Mouse (Mus musculus) adrenal gland, postnatal 25 days (tissue): ENCODE measurements around the gene Trim16. TPM values are rescaled to one million over a fixed set of nuclear protein-coding genes. Genes with fewer than 3 reads are reported as not detected.

Source experiments
- DNase-seq: peaks from one replicate; pipeline ENCODE4 v3.0.0; 2021; ENCODE audit warnings: mixed read lengths
- long read RNA-seq: library from polyadenylated mRNA; stranded (forward); transcript quantifications from one replicate; pipeline ENCODE4 v2.0.0, GENCODE M21; 2021
- total RNA-seq: library from RNA; stranded (reverse); gene quantifications from 2 replicates; pipeline ENCODE4 v1.2.3, GENCODE M21; 2021

Gene Trim16
- total RNA-seq, result 5.9 and 6.4 TPM in 2 replicates
- long read RNA-seq, transcript Trim16-201 (6 exons, 3,906 nt), result major isoform, 10 of 16 reads
- long read RNA-seq, partial matches to known transcripts, result 1 of 16 reads
- long read RNA-seq, other reads (novel, unspliced or antisense), result 3 of 16 reads

DNA sequence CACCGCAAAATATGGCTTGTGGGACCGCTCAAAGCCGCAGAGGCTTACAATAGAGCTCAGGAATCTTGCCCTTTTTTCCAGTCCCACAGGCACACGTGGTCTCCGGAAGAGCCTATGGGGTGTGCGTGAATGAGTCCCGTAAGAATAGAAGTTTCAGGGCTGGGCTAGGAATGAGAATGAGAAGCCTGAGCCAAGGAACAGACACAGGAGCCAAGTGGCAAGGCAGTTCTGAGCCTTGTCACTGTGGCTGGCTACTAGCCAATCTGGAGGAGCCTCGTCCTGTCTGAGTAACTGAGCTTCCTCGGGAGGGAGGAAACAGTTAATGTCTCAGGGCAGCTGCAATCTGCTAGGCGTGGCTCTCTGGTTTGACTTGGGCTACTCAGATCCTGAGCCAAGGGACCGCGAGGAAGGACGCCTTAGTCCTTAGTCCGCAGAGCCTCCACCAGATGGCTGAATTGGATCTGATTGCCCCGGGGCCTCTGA, at the start of gene Trim16:
Gene Trim16, plus strand, starts transcription at position 173 of the 483 bp plus-strand sequence.
- peak; percentile 58 for DNase-seq

DNA sequence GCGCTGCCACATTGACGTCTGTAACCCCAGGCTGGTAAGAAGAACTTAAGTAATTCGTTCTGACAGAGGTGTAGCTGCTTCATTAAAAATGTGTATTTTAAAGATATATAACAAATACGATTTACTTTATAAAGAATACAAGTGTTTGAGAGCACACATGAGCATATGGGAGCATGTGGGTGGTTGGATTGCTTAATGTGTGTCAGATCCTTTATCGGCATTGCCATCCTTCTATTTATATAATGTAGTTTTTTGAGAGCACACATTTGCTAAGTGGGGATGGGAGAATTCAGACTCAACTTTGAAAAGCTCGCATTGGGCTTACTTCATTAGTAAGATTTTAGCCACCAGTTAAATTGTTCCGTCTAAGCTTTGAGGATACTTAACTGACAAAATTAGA, 43.5 kb upstream of the Trim16 start:
- no peak for DNase-seq

DNA sequence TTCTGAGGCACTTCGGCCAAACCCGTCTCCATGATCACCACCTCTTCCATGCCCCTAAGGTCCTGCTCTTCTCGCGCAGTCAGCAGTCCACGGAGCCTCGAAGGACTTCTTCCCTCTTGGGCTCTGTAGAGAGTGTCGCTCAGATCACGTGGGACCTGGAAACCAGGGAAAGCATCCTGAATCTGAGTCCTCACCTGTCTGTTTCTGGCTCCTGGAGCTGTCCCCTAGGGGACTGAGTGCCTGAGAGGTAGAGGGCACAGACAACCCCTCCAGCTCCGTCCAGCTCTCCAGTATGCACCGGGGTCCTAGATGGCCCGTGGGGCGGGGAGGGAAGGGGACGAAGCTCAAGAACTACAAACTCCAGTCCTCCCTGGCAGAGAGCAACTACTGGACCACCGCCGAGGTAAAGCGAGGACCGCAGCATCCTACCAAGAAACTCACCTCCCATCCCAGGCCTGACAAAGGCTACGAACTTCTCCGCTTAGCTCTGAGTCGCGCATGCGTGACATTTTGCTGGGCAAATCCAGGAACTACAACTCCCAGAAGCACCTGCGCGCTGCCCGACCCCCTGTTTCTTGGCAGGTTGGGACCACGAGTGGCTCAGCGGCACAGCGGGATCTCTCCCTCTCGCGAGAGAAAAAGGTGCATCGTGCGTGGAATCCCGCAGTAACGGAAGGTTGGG, 31.0 kb upstream of the Trim16 start, which contains the start of gene Zfp286:
Gene Zfp286, minus strand, starts transcription at position 528 of the 682 bp plus-strand sequence.
- DNase-seq, result peak; percentile 72

DNA sequence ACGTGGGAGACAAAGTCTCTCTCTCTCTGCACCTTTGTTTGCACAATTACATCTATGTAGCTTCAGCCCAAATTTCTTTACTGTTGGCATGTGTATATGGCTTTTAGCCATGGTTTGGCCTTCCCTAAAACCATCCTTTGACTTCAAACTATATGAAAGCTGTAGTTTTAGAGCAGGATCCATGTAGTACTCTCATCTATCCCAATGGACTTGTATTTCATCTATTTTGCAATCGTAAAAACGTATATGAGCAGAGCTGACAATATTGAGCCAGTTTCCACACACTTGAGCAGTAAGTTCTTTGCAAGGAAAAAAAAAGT, 30.5 kb upstream of the Trim16 start:
- no peak for DNase-seq

DNA sequence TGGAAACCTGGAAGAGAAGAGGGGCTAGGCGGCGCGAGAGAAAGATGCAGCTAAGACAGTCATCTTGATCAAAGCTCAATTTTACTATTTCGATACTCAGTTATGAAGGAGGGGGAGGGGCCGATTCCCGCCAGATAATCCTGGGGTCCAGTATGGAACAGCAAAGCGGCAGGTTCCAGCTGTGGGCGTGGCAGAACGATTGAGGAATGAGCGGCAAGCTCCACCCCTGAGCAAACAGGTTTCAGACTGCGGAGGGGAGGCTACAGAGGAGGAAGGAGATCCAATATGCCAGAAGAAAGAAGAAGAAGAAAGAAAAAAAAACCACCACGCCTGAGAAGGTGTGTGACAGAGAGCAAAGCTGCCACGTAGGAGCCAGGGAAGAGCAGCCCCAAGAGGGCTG, 15.9 kb upstream of the Trim16 start:
- DNase-seq, result no peak

DNA sequence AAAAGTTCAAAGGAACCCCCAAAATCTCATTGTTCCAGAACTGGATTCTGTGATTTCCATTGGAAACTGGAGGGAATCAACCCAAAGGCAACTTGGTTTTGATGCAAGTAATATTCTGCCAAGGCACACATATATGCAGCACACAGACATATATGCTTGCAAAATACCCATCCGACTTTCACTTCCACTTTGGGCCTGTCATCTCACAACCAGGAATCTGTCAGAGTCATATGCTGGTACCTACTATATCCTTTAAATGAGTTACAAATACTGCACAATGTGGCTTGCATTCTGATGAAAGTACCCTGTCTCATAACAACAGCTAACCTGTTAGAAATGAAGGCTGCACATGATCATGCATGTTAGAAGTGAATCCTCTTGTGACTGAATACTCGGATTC, 12.1 kb upstream of the Trim16 start:
- no peak for DNase-seq

DNA sequence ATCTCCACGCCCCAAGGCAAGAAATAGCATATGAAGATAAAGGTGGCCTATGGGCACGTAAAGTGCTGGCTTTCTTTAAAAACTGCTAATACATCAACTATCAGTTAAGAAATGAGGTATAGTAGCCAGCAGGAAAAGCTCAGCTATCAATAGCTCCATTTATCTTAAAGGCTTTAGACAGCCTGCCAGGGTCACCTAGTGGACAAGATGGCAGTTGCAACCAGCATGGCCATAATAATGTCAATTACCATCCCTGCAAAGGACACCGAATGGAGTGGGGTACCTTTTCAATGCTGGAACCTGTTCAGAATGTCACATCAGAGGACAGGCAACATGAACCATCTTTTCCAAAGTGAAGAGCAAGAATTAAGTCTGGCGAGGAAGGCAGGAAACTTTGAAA, 10.8 kb upstream of the Trim16 start:
- DNase-seq, result no peak

DNA sequence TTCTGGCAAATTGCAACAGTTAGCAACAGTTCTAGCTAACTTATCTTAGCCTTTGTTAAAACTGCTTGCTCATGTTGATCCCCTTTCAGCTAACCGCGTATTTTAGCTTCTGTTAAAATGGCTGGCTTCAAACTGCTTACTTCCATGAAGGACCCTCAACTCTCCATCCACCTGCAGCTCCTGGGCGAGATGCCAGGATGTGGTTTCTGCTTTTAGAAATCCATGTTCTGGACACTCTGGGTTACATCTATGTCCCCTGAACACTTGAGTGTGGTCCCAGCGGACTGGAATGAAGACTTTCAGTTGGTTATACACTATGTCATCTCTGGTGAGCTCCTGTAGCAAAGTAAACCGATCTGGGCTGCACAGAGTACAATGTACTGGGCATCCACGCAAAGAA, 7.8 kb upstream of the Trim16 start:
- DNase-seq, result no peak

DNA sequence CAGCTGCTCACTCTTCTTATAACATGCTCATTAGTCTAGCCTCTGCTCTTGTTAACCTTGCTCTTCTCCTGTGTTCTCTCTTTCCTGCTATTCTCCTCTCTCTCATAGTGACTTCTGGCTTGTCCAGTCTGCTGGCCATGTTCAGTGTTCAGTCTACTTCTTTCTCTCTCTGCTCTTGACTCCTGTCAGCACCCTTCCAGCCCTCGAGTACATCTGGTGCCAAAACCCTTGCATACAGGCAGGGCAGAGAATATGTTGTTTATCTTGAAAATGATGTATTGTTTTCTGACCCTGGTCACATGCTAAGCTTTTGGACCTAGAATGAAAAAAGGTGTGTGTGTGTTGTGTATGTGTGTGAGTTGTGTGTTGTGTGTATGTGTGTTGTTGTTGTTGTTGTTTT, 6.5 kb upstream of the Trim16 start:
- no peak for DNase-seq

DNA sequence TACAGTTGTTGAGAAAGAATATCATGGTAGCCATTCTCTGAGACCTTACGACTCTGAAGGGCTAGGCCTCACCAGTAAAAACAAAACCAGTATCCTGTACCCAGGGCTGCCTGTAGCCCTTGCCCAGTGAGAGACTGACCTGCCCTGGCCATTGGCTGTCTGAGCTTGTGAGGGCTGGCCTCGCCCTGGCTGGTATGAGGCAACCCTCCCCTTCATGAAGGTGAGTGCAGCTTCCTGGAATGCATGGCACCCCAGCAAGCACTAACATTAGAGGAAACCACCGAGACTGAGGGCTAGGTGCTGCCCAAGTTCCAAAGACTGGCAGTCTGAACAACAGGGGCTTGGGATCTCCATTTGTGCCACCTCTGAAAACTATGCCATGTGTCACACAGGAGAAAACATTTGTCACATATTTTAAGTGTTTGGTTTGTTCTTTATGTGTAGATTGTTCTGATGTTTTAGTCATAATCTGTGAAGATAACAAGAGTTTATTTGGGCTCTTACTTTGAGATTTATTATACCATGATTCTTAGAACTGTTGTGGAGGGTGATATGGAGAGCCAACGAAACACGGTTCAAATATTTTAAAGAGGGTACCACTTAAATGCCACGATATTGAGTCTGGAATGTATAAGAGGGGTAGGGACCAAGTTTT, 5.9 kb upstream of the Trim16 start:
- no peak for DNase-seq

DNA sequence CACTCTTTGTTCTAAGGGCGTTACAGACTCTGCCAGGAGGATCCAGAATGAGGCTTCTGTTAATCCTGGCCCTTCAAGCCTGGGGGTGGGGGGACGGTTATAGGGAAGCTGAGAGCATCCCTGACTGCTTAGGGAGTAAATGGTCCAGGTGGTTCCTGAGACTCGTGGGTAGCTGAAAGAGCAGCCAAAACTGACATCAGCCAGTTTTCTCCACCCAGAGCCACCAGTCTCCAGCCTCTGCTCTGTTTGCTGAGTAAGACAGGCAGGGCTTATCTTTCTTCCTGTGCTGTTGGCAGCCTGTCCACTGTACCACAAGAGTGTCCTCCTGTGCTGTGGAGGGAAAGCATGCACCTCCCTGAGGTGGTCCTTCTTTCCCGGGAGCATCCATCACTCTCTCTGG, 5.4 kb upstream of the Trim16 start:
- no peak for DNase-seq

DNA sequence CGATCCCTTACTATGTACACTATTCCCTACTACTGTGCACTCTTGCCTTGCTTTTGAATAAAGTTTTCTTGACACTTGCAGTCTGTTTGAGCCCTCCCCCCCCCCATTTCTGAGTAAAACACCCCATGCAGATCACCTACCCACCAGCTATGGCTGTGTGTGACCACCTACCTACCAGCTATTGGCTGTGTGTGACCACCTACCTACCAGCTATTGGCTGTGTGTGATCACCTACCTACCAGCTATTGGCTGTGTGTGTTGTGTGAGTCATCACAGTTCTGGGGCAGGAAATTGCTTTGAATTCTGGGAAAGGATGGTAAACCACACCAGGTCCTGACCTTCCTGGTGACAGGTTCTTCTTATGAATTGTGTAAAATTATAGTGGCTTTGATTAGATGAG, 4.6 kb upstream of the Trim16 start:
- no peak for DNase-seq

DNA sequence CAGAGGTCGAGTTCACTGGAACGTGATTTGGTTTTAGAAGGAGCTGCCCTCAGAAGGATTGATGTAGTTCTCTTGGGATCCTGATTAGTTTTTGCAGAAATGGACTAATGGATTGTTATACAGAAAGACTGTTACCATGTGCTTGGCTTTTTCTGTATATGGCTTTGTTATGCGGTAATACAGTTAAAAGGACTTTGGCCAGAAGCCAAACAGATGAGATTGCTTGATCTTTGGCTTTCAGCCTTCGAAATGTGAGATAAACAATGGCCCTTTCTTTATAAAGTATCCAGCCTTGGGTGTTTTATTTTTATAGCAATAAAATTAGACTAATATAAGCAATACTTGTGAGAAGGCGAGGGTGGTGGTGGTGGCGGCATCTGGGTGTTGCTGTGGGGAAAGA, 3.4 kb upstream of the Trim16 start:
- DNase-seq, result no peak

DNA sequence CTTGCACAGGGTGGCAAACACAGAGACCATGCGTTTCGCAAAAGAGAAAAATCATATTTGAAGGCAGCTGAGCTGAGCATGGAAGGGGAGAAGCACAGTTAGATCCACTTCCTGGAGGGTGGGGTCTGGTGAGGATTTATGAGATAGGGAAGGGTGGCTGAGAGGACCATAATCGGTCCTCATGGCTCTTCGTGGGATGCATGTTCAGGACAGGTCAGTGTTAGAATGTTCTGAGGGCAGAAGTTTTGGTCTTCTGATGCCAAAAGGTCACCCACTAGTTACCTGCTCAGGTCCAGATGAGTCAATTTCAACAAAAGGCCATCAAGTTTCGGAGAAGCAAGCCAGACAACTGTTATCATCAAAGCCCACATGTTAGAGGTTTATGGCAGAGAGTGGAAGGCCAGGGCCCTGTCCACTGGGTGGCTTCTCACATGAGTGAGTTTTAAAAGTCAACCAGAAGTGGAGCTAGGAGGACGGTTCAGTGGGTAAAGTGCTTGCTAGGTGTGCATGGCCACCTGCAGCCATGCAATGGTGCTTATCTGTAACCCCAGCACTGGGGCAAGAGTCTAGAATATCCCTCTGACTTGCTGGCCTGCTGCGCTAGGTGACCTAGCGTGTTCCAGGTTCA, 858 bp upstream of the Trim16 start:
- no peak for DNase-seq

DNA sequence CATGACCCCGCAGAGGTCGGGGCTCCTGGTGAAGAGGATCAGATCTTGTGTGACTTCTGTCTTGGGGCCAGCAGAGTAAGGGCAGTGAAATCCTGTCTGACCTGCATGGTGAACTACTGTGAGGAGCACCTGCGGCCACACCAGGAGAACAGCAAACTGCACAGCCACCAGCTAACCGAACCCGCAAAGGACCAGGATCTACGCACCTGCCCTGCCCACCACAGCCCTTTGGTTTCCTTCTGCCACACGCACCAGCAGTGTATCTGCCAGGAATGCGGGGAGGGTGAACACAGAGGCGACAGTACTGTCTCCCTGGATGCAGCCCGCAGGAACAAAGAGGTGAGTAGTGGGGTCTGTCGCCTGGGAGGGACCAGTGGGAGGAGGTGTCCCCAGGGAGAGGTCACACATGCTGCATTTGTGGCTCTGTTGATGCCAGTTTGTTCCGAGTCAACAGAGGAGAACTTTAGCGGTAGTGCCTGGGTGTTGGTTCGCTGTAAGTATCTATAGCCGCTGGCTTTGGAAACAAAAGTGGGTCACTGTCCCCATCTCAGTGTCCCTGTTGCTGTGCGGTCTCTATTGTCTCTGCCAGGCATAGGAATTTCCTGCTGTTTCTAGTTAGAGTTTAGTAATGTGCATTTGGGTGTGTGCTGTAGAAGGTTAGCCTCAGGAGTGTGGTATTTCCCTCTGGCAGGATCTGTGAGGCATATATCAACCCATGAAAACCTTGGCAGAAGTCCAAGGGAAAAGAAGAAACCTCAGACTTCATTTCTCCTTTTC, 818 bp downstream of the Trim16 start:
- DNase-seq, result peak; percentile 5

DNA sequence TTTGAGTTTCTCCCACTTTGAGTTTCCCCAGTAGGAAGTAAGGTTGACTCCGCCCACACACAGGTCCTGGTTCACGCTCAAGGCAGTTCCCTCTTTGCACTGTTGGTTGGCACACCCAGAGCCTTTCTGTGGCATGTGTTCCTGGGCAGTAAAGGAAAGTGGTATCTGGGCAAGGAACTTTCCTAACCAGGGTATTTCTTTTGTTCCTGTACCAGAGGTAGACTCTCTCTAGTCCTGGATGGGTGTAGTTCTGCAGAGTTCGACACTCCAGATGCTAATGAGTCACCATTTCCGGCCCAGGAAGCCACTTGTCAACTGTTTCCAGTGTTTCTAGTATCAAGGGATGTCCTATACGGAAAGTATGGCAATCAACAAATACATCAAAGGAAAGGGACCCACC, 1.9 kb downstream of the Trim16 start:
- DNase-seq, result no peak

DNA sequence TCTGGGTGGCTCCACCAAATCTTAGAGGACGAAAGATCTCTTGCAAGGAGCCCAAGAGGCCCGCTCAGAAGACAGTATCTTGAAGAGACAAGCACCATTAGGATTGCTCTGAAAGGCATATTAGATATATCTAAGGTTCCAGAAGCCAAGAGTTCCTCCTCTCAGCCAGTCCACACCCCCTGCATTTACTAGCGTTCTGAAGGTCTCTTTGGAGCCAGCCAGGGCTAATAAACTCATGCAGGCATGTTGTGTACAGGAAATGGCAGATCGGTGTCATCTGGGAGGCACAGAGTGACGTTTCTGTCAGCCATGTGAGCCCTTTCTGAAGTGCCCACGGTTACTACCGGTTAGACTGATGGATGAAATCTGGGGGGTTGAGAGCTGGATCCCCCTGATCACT, 4.2 kb downstream of the Trim16 start:
- no peak for DNase-seq

DNA sequence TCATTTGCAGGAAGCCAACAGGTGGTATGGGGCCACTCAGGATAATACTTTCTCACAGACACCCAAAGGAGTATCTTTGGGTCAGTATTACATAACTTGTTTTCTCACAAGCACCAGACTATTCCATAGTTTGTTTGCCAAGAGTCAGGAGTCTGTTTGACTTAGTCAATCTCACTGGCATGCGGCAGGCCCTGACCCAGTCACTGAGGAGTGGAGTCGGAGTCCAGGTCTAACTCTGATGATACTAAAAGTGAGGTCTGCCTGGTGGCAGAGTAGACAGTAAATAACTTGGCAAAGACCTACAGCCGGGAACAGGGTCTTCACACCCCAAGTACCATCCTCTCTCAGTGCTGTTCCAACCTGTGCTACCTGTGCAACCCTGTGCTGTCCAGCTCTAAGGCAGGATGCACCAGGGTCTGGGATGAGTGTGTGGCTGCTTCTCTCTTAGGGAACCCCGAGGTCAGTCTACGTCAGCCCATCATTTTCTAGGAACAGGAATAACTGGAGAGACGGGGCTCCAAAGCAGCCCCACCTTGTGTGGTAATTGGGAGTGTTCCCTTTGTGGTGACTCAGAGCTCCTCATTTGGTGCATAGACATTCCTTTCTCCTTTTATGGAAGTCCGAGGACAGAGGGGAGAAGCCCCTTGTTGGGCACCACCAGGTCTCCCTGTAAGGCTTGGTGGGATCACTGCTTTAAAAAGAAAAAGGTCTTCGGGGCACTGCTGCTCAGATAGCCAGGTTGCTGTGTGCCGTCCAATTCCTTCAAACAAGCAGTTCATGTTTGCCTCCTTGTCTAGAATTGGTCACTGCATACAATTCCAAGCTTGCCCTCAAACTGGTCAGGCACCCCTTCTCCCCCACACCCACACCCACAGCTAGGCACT, 5.4 kb downstream of the Trim16 start:
- no peak for DNase-seq

DNA sequence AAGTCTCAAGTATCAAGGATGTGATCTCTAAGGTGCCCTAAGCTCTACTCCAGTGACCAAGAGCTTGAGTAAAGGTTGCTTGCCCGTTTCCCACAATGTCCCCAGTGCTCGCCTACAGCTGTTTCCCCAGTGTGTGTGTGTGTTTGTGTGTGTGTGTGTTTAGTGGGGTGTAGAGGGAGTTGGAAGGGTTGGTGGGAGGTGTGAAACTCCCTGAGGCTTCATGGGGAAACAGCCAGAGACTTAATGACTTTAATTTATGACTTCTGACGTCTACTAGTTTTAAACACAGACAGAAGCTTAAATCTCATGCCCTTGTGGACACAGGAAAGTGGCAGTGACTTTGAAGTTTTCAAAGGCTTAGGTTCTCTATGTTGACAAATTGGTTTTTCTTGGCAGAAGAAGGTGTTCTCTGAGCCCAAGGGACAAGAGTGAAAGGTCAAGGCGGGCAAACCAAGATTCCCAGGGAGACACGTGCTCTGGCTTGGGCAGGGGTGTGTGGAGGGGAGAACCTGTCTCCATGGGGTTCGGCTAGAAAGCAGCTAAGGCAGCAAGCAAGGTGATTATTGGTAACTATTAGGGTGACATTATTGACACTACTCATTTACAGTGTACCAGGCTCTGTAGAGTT, 6.2 kb downstream of the Trim16 start:
- DNase-seq, result peak; percentile 18

DNA sequence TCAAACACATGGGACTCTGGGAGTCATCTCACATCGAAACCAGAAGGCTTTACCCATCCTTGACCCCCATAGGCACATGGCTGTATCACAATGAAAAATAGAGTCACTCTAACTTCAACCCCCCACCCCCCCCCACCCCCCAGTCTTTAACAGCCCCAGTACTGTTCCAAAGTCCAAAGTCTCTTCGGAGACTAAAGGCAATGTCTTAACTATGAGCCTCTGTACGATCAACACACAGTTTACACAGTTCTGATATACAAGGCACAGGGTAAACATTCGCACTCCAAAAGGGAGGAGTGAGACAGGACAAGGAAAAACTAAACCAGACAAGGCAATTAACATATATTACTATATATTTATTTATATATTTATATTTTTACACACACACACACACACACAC, 7.1 kb downstream of the Trim16 start:
- DNase-seq, result no peak

DNA sequence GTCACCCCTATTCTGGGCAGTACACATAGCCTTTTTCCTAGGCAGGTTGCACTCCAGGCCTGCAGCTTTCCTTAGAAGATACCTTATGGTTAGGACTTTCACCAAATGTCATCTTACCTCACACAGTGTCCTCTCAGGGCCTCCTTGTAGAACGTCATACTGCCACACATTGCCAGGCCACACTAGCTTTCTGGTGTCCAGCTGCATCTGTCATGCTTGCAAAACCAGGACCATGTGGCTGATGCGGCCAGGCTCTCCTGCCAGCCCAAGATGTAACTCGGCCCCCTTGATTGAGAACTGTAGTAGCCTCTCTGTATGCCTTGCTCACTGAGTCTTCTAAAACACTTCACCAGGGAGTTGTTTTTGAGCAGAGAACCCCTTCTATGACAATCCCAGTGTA, 7.9 kb downstream of the Trim16 start:
- no peak for DNase-seq
